Mouse (Mus musculus): ENCODE results near the gene Zfp37.
"Not testable (repeated sequence)": the region's sequence is repeated elsewhere in the genome, so short reads cannot be mapped to it uniquely, and the experiment has no call there.

Zfp37 gene

GRCm38 (mm10) chr4:62213490-62213889 lies 17.4 kb downstream of the Zfp37 start:
- intact Hi-C loops (cut with DNase I), result no loop called here

- intact Hi-C loops (cut with DNase I), result no loop called here
These were observed 20.8 kb downstream of the Zfp37 start for GRCm38 (mm10) chr4:62210035-62210434.

- intact Hi-C loops (cut with DNase I), result no loop called here
These were observed 22.0 kb downstream of the Zfp37 start for GRCm38 (mm10) chr4:62208696-62209380.

- intact Hi-C loops (cut with DNase I), result no loop called here
These were observed 22.8 kb downstream of the Zfp37 start for GRCm38 (mm10) chr4:62207851-62208695.

- intact Hi-C loops (cut with DNase I), result no loop called here
These were observed 30.8 kb downstream of the Zfp37 start for GRCm38 (mm10) chr4:62199923-62200529.

- intact Hi-C loops (cut with DNase I), result no loop called here
These were observed 42.1 kb downstream of the Zfp37 start for GRCm38 (mm10) chr4:62188778-62189177.

GRCm38 (mm10) chr4:62177282-62177681 lies 53.6 kb downstream of the Zfp37 start:
- intact Hi-C loops (cut with DNase I), result no loop called here

GRCm38 (mm10) chr4:62174471-62174870 lies 56.4 kb downstream of the Zfp37 start:
- intact Hi-C loops (cut with DNase I), result no loop called here

GRCm38 (mm10) chr4:62167636-62168035 lies 63.2 kb downstream of the Zfp37 start:
- intact Hi-C loops (cut with DNase I), result not testable (repeated sequence)

- intact Hi-C loops (cut with DNase I), result no loop called here
These were observed 72.4 kb downstream of the Zfp37 start for GRCm38 (mm10) chr4:62158401-62158800.

GRCm38 (mm10) chr4:62150811-62151210 lies 80.0 kb downstream of the Zfp37 start, which contains the start of gene Mup21:
Gene Mup21 (minus strand): TSS chr4:62150863.
- intact Hi-C loops (cut with DNase I), result no loop called here
